Comparison of ENCODE assay signal across 8 mouse cellular contexts in the genomic region with DNA sequence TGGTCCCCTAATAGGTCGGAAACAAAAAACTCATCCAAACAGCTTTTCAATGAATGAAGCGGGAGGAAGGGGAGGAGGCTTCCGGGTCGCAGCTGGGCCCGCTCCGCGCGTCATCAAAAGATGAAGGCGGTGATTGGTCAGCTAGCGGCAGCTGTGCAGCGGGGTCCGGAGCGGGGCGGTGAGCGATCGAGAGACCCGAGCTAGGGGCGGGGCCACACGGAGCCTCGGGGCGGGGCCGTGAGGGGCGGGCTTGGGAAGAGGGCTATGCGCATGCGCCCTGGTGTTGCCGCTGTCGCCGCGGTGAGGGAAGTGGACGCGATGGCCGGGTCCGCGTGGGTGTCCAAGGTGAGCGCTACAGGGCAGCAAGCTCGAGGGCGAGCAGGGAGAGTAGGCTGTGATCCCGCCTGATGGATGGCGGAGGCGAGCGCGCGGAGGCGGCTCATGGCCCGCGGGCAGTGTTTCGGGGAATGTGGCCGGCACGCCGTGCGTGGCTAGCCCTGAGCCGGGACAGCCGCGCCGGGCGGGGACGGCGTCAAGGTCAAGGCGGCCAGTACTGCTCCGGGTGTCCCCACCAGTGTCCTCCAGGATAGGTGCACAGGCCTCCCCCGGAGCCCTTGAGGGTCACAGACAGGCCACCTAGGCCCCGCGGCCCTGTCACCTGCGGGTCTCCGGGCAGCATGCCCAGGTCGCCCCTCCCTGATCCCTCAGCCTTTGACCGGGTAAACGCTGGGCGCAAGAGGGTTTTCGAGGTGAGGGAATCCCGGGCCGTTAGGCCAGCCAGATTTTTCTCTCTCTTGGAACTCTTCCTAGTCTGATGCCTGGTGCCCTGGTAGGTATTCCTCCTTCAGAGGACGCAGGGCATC. TPM values are rescaled to one million over a fixed set of nuclear protein-coding genes. Genes with fewer than 3 reads are reported as not detected.
DNase-seq lines count a peak whose midpoint lies in the region; ATAC-seq and TF ChIP-seq lines count a peak whose summit lies in the region.

Idh3a (plus strand) TSS at position 136 of the 863 bp plus-strand sequence.

- no peaks in the 10 kb centered on the region for H3K27me3 ChIP-seq in embryonic facial prominence, embryonic 14.5 days (replicated peaks; ENCODE audit: control insufficient read depth, insufficient read depth, low read length)
- H3K27me3 ChIP-seq in limb, embryonic 14.5 days (ENCODE audit: control insufficient read depth, insufficient read depth, low read length), result no peaks in the 10 kb centered on the region
- H3K27me3 ChIP-seq in midbrain, postnatal 0 days (ENCODE audit: insufficient read depth, low read length), result no peaks in the 10 kb centered on the region

- peak within 1 kb of the TSS; percentile 74 for H3K4me3 ChIP-seq in embryonic facial prominence, embryonic 14.5 days (ENCODE audit: low read depth, low read length)
- H3K4me3 ChIP-seq in limb, embryonic 14.5 days (replicated peaks; ENCODE audit: low read length), result peak within 1 kb of the TSS; percentile 94
- H3K4me3 ChIP-seq in midbrain, postnatal 0 days (ENCODE audit: low read depth, low read length), result peak within 1 kb of the TSS; percentile 91

- 0% methylated on average over 36 of the region's 73 CpGs for WGBS in embryonic facial prominence, embryonic 14.5 days
- WGBS in limb, embryonic 14.5 days, result 2% methylated on average over 70 of the region's 73 CpGs
- WGBS in midbrain, postnatal 0 days, result under 1% methylated on average over 68 of the region's 73 CpGs

- peaks cover 9% of the 10 kb centered on the region for H3K4me1 ChIP-seq in embryonic facial prominence, embryonic 14.5 days (ENCODE audit: control insufficient read depth, insufficient read depth, low read length)
- peaks cover 13% of the 10 kb centered on the region for H3K4me1 ChIP-seq in limb, embryonic 14.5 days (ENCODE audit: control insufficient read depth, insufficient read depth, low read length)
- peaks cover 9% of the 10 kb centered on the region; the same call in 1 of the 2 replicates for H3K4me1 ChIP-seq in midbrain, postnatal 0 days (ENCODE audit: insufficient read depth, low read length)

- peak; percentile 96 for DNase-seq in 3T3-L1 (ENCODE audit: low read depth, low spot score)
- peak; percentile 97 to 99 for DNase-seq in adrenal gland, postnatal 4 days (ENCODE audit: low spot score in 2 of 2)
- peak; percentile 99 for DNase-seq in embryonic facial prominence, embryonic 14.5 days (ENCODE audit: low spot score)
- DNase-seq in heart, adult 8-10 months (ENCODE audit: low spot score), result peak; percentile 96
- DNase-seq in kidney, adult 9 months, result peak; percentile 98
- peak; percentile 97 for DNase-seq in limb, embryonic 14.5 days (ENCODE audit: low spot score)
- DNase-seq in midbrain, postnatal 0 days (ENCODE audit: low spot score), result peak; percentile 98
- DNase-seq in spleen, postnatal 14 days (ENCODE audit: low spot score in 2 of 2), result peak; percentile 98

- H3K9ac ChIP-seq in embryonic facial prominence, embryonic 14.5 days (ENCODE audit: low read depth, low read length), result peak within 1 kb of the TSS; percentile 73
- peak within 1 kb of the TSS; percentile 83 for H3K9ac ChIP-seq in limb, embryonic 14.5 days (ENCODE audit: low read depth, low read length, severe bottlenecking)
- H3K9ac ChIP-seq in midbrain, postnatal 0 days (replicated peaks; ENCODE audit: low read length, poor library complexity, severe bottlenecking), result peak within 1 kb of the TSS; percentile 86

- no peak within 1 kb of the TSS for H3K27ac ChIP-seq in embryonic facial prominence, embryonic 14.5 days (replicated peaks; ENCODE audit: low read depth, low read length)
- no peak within 1 kb of the TSS; the same call in 1 of the 2 replicates for H3K27ac ChIP-seq in limb, embryonic 14.5 days (replicated peaks; ENCODE audit: low read depth, low read length)
- peak within 1 kb of the TSS; percentile 73; the same call in 1 of the 2 replicates for H3K27ac ChIP-seq in midbrain, postnatal 0 days (ENCODE audit: low read depth, low read length)

- TF ChIP-seq CTCF in midbrain, postnatal 0 days (IDR thresholded peaks at IDR 0.05), result no peak

- peak within 1 kb of the TSS; percentile 93 for H3K4me2 ChIP-seq in embryonic facial prominence, embryonic 14.5 days (ENCODE audit: low read depth, low read length)
- H3K4me2 ChIP-seq in limb, embryonic 14.5 days (replicated peaks; ENCODE audit: low read depth, low read length, severe bottlenecking), result peak within 1 kb of the TSS; percentile 96
- H3K4me2 ChIP-seq in midbrain, postnatal 0 days (ENCODE audit: low read depth, low read length, poor library complexity, severe bottlenecking), result peak within 1 kb of the TSS; percentile 76

- peaks cover 12% of the 10 kb centered on the region for H3K36me3 ChIP-seq in embryonic facial prominence, embryonic 14.5 days (ENCODE audit: control insufficient read depth, insufficient read depth, low read length)
- peaks cover 5% of the 10 kb centered on the region; the same call in 1 of the 2 replicates for H3K36me3 ChIP-seq in limb, embryonic 14.5 days (ENCODE audit: control insufficient read depth, insufficient read depth, low read length)
- H3K36me3 ChIP-seq in midbrain, postnatal 0 days (ENCODE audit: insufficient read depth, low read length), result peaks cover 5% of the 10 kb centered on the region; the same call in 1 of the 2 replicates

- no peaks in the 10 kb centered on the region for H3K9me3 ChIP-seq in embryonic facial prominence, embryonic 14.5 days (ENCODE audit: control insufficient read depth, low read length)
- H3K9me3 ChIP-seq in limb, embryonic 14.5 days (ENCODE audit: control insufficient read depth, low read length), result no peaks in the 10 kb centered on the region
- H3K9me3 ChIP-seq in midbrain, postnatal 0 days (ENCODE audit: low read length), result no peaks in the 10 kb centered on the region

- peak; percentile 79; the same call in 1 of the 2 replicates for TF ChIP-seq POLR2A in limb, embryonic 14.5 days (IDR thresholded peaks at IDR 0.05; ENCODE audit: borderline replicate concordance, extremely low read depth, insufficient read depth, insufficient read length)

- ATAC-seq in embryonic facial prominence, embryonic 14.5 days (ENCODE audit: low read depth), result peak; percentile 100
- ATAC-seq in limb, embryonic 14.5 days (ENCODE audit: low FRiP score, low read depth), result peak; percentile 100
- peak; percentile 99 for ATAC-seq in midbrain, postnatal 0 days (ENCODE audit: low FRiP score)

RNA-seq across cellular contexts. Expression of gene Idh3a, which starts in this region (rescaled TPM):
- total RNA-seq in adrenal gland, postnatal 4 days (2021), result 100 to 1,000 TPM; 193 to 223 TPM
- 136 and 159 TPM in 2 replicates for polyA plus RNA-seq in embryonic facial prominence, embryonic 14.5 days (2014; fragmentation: Nextera tagmentation; extraction: Ambion mirVana)
- total RNA-seq in heart, adult 8-10 months (2022), result 100 to 1,000 TPM; 519 to 556 (median 547) TPM
- 55.4 and 56.6 TPM in 2 replicates for polyA plus RNA-seq in limb, embryonic 14.5 days (2012; rRNA removed)
- polyA plus RNA-seq in limb, embryonic 14.5 days (2014; fragmentation: Nextera tagmentation; extraction: Ambion mirVana), result 102 and 103 TPM in 2 replicates
- 87.2 and 103 TPM in 2 replicates for total RNA-seq in midbrain, postnatal 0 days (2014; rRNA removed)
- polyA plus RNA-seq in midbrain, postnatal 0 days (2015; fragmentation: Nextera tagmentation; extraction: Ambion mirVana), result 184 and 191 TPM in 2 replicates
